Mouse (Mus musculus) neural tube, embryonic 13.5 days (tissue): ENCODE results near the gene Tmem38b. TPM values are rescaled to one million over a fixed set of nuclear protein-coding genes. Genes with fewer than 3 reads are reported as not detected.
A peak's percentile ranks its signal among the peaks of the same experiment; 100 is the strongest.

Experiments
- ATAC-seq: fragments of 200-750 bp; cut with Nextera tagmentation; 2 replicates; pipeline ENCODE4 v1.8.0; 2017; ENCODE audit warnings: low read depth, mild to moderate bottlenecking, moderate TSS enrichment, moderate library complexity
- H3K27ac ChIP-seq: fragments of 300-500 bp; sonication (generic); replicated peaks from 2 replicates; pipeline ENCODE4 v1.5.1; 2015; ENCODE audit warnings: moderate library complexity, mild to moderate bottlenecking, inconsistent platforms
- H3K27me3 ChIP-seq: fragments of 300-500 bp; sonication (generic); 2 replicates; pipeline ENCODE4 v1.6.1; 2015; ENCODE audit warnings: mild to moderate bottlenecking, inconsistent platforms
- H3K36me3 ChIP-seq: fragments of 300-500 bp; sonication (generic); 2 replicates; pipeline ENCODE4 v1.6.1; 2015; ENCODE audit warnings: mild to moderate bottlenecking, inconsistent platforms
- H3K4me1 ChIP-seq: fragments of 300-500 bp; sonication (generic); replicated peaks from 2 replicates; pipeline ENCODE4 v1.6.1; 2015; ENCODE audit warnings: inconsistent platforms
- H3K4me2 ChIP-seq: fragments of 300-500 bp; sonication (generic); 2 replicates; pipeline ENCODE4 v1.6.1; 2015; ENCODE audit warnings: inconsistent platforms, mild to moderate bottlenecking, moderate library complexity
- H3K4me3 ChIP-seq: fragments of 300-500 bp; sonication (generic); 2 replicates; pipeline ENCODE4 v1.5.1; 2015; ENCODE audit warnings: mild to moderate bottlenecking, inconsistent platforms
- H3K9ac ChIP-seq: fragments of 300-500 bp; sonication (generic); 2 replicates; pipeline ENCODE4 v1.6.1; 2015; ENCODE audit warnings: moderate library complexity, mild to moderate bottlenecking, inconsistent platforms
- H3K9me3 ChIP-seq: fragments of 300-500 bp; sonication (generic); 2 replicates; pipeline ENCODE4 v1.6.1; 2016; ENCODE audit warnings: inconsistent platforms
- WGBS: fragments of 180-500 bp; shearing (Covaris S2); methylation state at CpG from one replicate; pipeline ENCODE4 v1.1.7; 2015; 5-methylcytosine and 5-hydroxymethylcytosine counted together
- polyA plus RNA-seq: library from polyadenylated mRNA; unstranded; fragments of >200 nt; fragmentation: Nextera tagmentation; extraction: Ambion mirVana; gene quantifications from 2 replicates; pipeline ENCODE4 v1.2.1, GENCODE M21; 2015

Tmem38b gene
- 5.6 and 7.2 TPM in 2 replicates for polyA plus RNA-seq

GRCm38 (mm10) chr4:53825821-53826605, at the start of gene Tmem38b:
Tmem38b (plus strand) TSS chr4:53826045.
- WGBS: under 1% methylated on average over 55 of the region's 55 CpGs
- ATAC-seq: peak; percentile 95

GRCm38 (mm10) chr4:53781396-53781795, 44.4 kb upstream of the Tmem38b start:
- Histone ChIP-seq H3K36me3 (no peaks in the 10 kb centered on the region), H3K4me2 (no peak overlapping the region), H3K4me1 (peaks cover 14% of the 10 kb centered on the region), H3K4me3 (no peak overlapping the region), H3K27ac (no peak overlapping the region), H3K27me3 (peaks cover 28% of the 10 kb centered on the region), H3K9me3 (no peaks in the 10 kb centered on the region), H3K9ac (no peak overlapping the region)
- 75% methylated on average over 4 of the region's 4 CpGs for WGBS
- ATAC-seq: no peak

More at GRCm38 (mm10) chr4:53825821-53826605, at the start of gene Tmem38b:
- peak within 1 kb of the TSS; percentile 71 for H3K4me2 ChIP-seq
- H3K9me3 ChIP-seq: no peaks in the 10 kb centered on the region
- peaks cover 11% of the 10 kb centered on the region for H3K4me1 ChIP-seq
- H3K27ac ChIP-seq: peak within 1 kb of the TSS; percentile 64
- no peaks in the 10 kb centered on the region for H3K36me3 ChIP-seq
- peak within 1 kb of the TSS; percentile 88 for H3K4me3 ChIP-seq
- H3K9ac ChIP-seq: peak within 1 kb of the TSS; percentile 86
- H3K27me3 ChIP-seq: no peaks in the 10 kb centered on the region

- 31% methylated on average over 14 of the region's 14 CpGs for WGBS
- no peak for ATAC-seq
- H3K9me3 ChIP-seq: no peaks in the 10 kb centered on the region
- H3K36me3 ChIP-seq: no peaks in the 10 kb centered on the region
- H3K9ac ChIP-seq: no peak overlapping the region
- H3K27ac ChIP-seq: no peak overlapping the region
- H3K4me2 ChIP-seq: no peak overlapping the region
- H3K27me3 ChIP-seq: peaks cover 18% of the 10 kb centered on the region
- H3K4me3 ChIP-seq: no peak overlapping the region
- peaks cover 14% of the 10 kb centered on the region for H3K4me1 ChIP-seq
These were observed 43.4 kb upstream of the Tmem38b start for GRCm38 (mm10) chr4:53782216-53783070.

- Histone ChIP-seq H3K9me3 (no peaks in the 10 kb centered on the region), H3K27ac (no peak overlapping the region), H3K36me3 (no peaks in the 10 kb centered on the region), H3K4me3 (no peak overlapping the region), H3K27me3 (no peaks in the 10 kb centered on the region), H3K4me1 (no peaks in the 10 kb centered on the region), H3K4me2 (no peak overlapping the region), H3K9ac (no peak overlapping the region)
- no peak for ATAC-seq
- 80% methylated on average over 15 of the region's 15 CpGs for WGBS
These were observed 40.0 kb upstream of the Tmem38b start for GRCm38 (mm10) chr4:53785746-53786398.

GRCm38 (mm10) chr4:53786851-53787250, 39.0 kb upstream of the Tmem38b start:
- Histone ChIP-seq H3K4me3 (no peak overlapping the region), H3K9me3 (no peaks in the 10 kb centered on the region), H3K4me2 (no peak overlapping the region), H3K27me3 (no peaks in the 10 kb centered on the region), H3K4me1 (no peaks in the 10 kb centered on the region), H3K27ac (no peak overlapping the region), H3K9ac (no peak overlapping the region), H3K36me3 (no peaks in the 10 kb centered on the region)
- ATAC-seq: no peak
- WGBS: 76% methylated on average over 5 of the region's 5 CpGs

GRCm38 (mm10) chr4:53789346-53789745, 36.5 kb upstream of the Tmem38b start:
- no peak for ATAC-seq

GRCm38 (mm10) chr4:53794257-53794966, 31.4 kb upstream of the Tmem38b start:
- Histone ChIP-seq H3K27me3 (no peaks in the 10 kb centered on the region), H3K4me2 (no peak overlapping the region), H3K4me3 (no peak overlapping the region), H3K9ac (no peak overlapping the region), H3K4me1 (no peaks in the 10 kb centered on the region; the same call in 1 of the 2 replicates), H3K9me3 (no peaks in the 10 kb centered on the region), H3K36me3 (no peaks in the 10 kb centered on the region), H3K27ac (no peak overlapping the region)
- ATAC-seq: no peak
- WGBS: 89% methylated on average over 5 of the region's 5 CpGs

More at GRCm38 (mm10) chr4:53789346-53789745, 36.5 kb upstream of the Tmem38b start:
- WGBS: 9% methylated on average over 4 of the region's 4 CpGs
- no peak overlapping the region for H3K4me3 ChIP-seq
- no peak overlapping the region for H3K9ac ChIP-seq
- no peaks in the 10 kb centered on the region for H3K4me1 ChIP-seq
- H3K9me3 ChIP-seq: no peaks in the 10 kb centered on the region
- no peak overlapping the region for H3K27ac ChIP-seq
- no peak overlapping the region for H3K4me2 ChIP-seq
- H3K27me3 ChIP-seq: no peaks in the 10 kb centered on the region
- no peaks in the 10 kb centered on the region for H3K36me3 ChIP-seq

GRCm38 (mm10) chr4:53795086-53795485, 30.8 kb upstream of the Tmem38b start:
- H3K9ac ChIP-seq: no peak overlapping the region
- H3K4me2 ChIP-seq: no peak overlapping the region
- H3K27ac ChIP-seq: no peak overlapping the region
- H3K4me3 ChIP-seq: no peak overlapping the region
- no peaks in the 10 kb centered on the region for H3K9me3 ChIP-seq
- H3K4me1 ChIP-seq: no peaks in the 10 kb centered on the region; the same call in 1 of the 2 replicates
- ATAC-seq: no peak
- H3K36me3 ChIP-seq: no peaks in the 10 kb centered on the region
- no peaks in the 10 kb centered on the region for H3K27me3 ChIP-seq
- WGBS: 64% methylated on average over 2 of the region's 2 CpGs

GRCm38 (mm10) chr4:53795706-53796105, 30.1 kb upstream of the Tmem38b start:
- H3K9me3 ChIP-seq: no peaks in the 10 kb centered on the region
- H3K9ac ChIP-seq: no peak overlapping the region
- H3K27ac ChIP-seq: no peak overlapping the region
- H3K4me2 ChIP-seq: no peak overlapping the region
- H3K36me3 ChIP-seq: no peaks in the 10 kb centered on the region
- H3K4me1 ChIP-seq: no peaks in the 10 kb centered on the region; the same call in 1 of the 2 replicates
- H3K27me3 ChIP-seq: no peaks in the 10 kb centered on the region
- ATAC-seq: no peak
- WGBS: 90% methylated on average over 2 of the region's 2 CpGs
- H3K4me3 ChIP-seq: no peak overlapping the region

- WGBS: 26% methylated on average over 18 of the region's 18 CpGs
- H3K36me3 ChIP-seq: no peaks in the 10 kb centered on the region
- H3K4me2 ChIP-seq: no peak overlapping the region
- H3K4me1 ChIP-seq: no peaks in the 10 kb centered on the region; the same call in 1 of the 2 replicates
- peak; percentile 43; the same call in 1 of the 2 replicates for ATAC-seq
- no peak overlapping the region for H3K27ac ChIP-seq
- no peak overlapping the region for H3K4me3 ChIP-seq
- peak overlapping the region; percentile 3; the same call in 1 of the 2 replicates for H3K9ac ChIP-seq
- H3K27me3 ChIP-seq: no peaks in the 10 kb centered on the region
- no peaks in the 10 kb centered on the region for H3K9me3 ChIP-seq
These were observed 28.7 kb upstream of the Tmem38b start for GRCm38 (mm10) chr4:53796865-53797772.
